Mouse (Mus musculus): ENCODE data around the gene Ankra2.

GRCm38 (mm10) chr13:98276253-98276652 is 13.4 kb downstream of the Ankra2 start:
- TF ChIP-seq CHD2 (IDR thresholded peaks at IDR 0.05; ENCODE audit: low read depth, low read length), result no peak
- TF ChIP-seq ZNF384 (IDR thresholded peaks at IDR 0.05; ENCODE audit: low read depth, low read length), result no peak

All from ES-E14 (cell line).